Mouse (Mus musculus) cortical plate, adult 2 months (tissue): ENCODE measurements around the gene Snta1. TPM values are rescaled to one million over a fixed set of nuclear protein-coding genes. Genes with fewer than 3 reads are reported as not detected.

Source experiments
- H3K27ac ChIP-seq: fragments of 200-500 bp; 2 replicates; pipeline ENCODE4 v1.5.1; 2012; ENCODE audit warnings: low read length, control low read depth, inconsistent platforms; ENCODE audit not compliant: insufficient read depth
- H3K4me1 ChIP-seq: fragments of 200-500 bp; 2 replicates; pipeline ENCODE4 v1.6.1; 2011; ENCODE audit warnings: low read length; ENCODE audit not compliant: control insufficient read depth, insufficient read depth
- H3K4me3 ChIP-seq: fragments of 200-500 bp; 2 replicates; pipeline ENCODE4 v1.5.1; 2011; ENCODE audit warnings: mild to moderate bottlenecking, low read length, control low read depth; ENCODE audit not compliant: insufficient read depth
- CTCF ChIP-seq: fragments of 200-500 bp; IDR thresholded peaks from 2 replicates; pipeline ENCODE4 v1.5.1; 2011; ENCODE audit warnings: mild to moderate bottlenecking, control low read depth, low read length; ENCODE audit not compliant: insufficient read depth; ENCODE audit errors: extremely low read depth
- POLR2A ChIP-seq: fragments of 200-500 bp; IDR thresholded peaks from 2 replicates; pipeline ENCODE4 v1.6.1; 2011; ENCODE audit warnings: mild to moderate bottlenecking, low read length, control low read depth; ENCODE audit not compliant: insufficient read depth; ENCODE audit errors: extremely low read depth
- polyA plus RNA-seq: library from polyadenylated mRNA; depleted of rRNA; stranded (reverse); fragments of >200 nt; gene quantifications from 2 replicates; pipeline ENCODE4 v1.2.3, GENCODE M21; 2012

Gene Snta1
- polyA plus RNA-seq, 1 experiment = 36.2 TPM

GRCm38 (mm10) chr2:154426188-154426904 lies 18.4 kb upstream of the Snta1 start:
- TF ChIP-seq CTCF (no peak), POLR2A (no peak)
- H3K27ac ChIP-seq = no peak overlapping the region

DNA sequence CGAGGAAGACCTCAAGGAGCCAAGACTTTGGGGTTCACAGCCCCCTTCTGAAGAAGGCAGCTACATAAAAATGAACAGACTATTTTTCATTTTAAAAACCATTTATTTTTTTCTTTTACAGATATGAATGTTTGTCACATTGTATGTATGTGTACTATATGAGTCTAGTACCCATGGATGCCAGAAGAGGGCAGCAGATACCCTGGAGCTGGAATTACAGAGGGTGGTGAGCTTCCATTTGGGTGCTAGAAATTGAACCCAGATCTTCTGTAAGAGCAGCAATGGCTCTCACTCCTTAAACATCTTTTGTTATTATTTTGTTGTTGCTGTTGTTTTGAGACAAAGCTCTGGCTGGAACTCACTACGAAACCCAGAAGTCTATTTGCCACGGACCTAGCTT lies 17.6 kb upstream of the Snta1 start:
- Histone ChIP-seq H3K27ac (no peak overlapping the region), H3K4me3 (no peak overlapping the region), H3K4me1 (0 out of 2 replicates have a peak, but pooled peaks cover 1% of the 10 kb centered on the region)
- TF ChIP-seq POLR2A = no peak
- TF ChIP-seq CTCF = no peak

More at GRCm38 (mm10) chr2:154426188-154426904, 18.4 kb upstream of the Snta1 start:
- H3K4me1 ChIP-seq = 0 out of 2 replicates have a peak, but pooled peaks cover 1% of the 10 kb centered on the region
- H3K4me3 ChIP-seq = peak overlapping the region; percentile 33

DNA sequence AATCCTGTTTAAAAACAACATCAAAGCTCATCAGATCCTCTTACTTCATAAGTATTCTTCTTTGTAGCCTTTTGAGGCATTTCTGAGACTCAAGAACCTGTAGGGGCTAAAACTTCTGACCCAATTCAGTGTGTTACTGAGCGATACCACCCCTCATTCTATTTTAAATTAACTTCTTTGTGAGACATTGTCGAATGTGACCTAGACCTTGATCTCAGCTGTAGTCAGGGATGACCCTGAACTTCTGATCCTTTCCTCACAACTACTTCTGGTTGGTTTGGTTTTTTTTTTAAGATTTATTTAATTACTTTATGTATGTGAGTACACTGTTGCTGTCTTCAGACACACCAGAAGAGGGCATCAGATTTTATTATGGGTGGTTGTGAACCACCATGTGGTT lies 15.6 kb upstream of the Snta1 start:
- TF ChIP-seq POLR2A (no peak), CTCF (no peak)
- Histone ChIP-seq H3K27ac (no peak overlapping the region), H3K4me1 (0 out of 2 replicates have a peak, but pooled peaks cover 1% of the 10 kb centered on the region), H3K4me3 (no peak overlapping the region)

DNA sequence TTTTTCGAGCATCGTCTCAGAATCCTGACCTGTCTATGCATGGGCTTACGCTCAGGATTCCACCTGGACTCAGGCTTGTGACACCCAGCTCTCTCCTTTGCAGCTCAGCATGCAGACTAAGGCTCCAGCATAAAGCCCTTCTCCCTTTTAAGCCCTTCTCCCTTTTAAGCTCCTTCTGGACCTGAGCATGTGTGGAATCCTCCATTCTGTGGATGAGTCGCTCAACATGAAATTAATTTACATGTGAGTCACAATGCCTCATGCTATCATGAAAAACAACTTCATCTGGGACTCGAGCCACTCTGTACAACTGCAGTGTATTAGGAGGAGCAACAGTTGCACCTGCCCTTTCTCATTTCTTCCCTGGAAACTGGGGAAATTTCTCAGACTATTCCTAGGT lies 14.3 kb upstream of the Snta1 start:
- Histone ChIP-seq H3K27ac (no peak overlapping the region; the same call in 1 of the 2 replicates), H3K4me1 (0 out of 2 replicates have a peak, but pooled peaks cover 1% of the 10 kb centered on the region), H3K4me3 (no peak overlapping the region)
- TF ChIP-seq POLR2A = no peak
- no peak for TF ChIP-seq CTCF

DNA sequence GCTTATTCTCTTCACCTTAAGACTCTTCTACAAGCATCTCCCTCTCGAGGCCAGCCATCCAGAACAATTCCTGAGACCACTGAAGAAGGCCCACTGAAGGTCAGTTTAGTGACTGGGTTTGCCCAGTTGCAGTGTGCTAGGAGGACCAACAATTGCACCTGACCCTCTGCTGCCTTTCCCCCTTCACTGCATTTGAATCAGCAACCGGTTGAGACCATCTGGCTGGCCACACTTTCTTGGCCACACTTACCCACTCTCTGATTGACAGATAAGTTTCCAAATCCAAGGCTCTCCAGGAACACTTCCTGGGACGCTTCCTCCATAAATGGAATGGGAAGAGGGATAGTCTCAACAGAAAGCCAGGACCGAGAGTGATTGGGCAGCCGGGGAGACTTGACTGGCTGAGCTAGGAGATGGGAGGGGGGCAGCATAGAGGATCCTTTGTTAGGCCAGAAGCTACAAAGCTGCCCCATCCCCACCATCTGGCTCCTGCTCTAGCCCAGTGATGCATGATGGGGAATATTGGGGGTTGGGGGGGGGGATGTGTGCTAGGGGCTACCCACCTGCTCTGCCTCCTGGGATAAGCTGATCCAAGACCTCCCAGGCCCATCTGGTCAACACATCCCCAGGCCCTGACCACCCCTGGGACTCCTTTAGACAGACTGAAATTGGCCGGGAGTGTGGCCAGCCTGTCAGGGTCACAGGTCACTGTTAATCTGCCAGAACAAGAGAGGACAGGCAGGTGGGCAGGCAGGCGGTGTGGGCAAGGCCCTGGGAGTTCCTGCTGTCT lies 13.2 kb upstream of the Snta1 start:
- H3K27ac ChIP-seq = 0 out of 2 replicates have a peak overlapping the region, but pooled peaks have one; percentile 62
- no peak for TF ChIP-seq POLR2A
- no peak for TF ChIP-seq CTCF
- H3K4me3 ChIP-seq = no peak overlapping the region
- H3K4me1 ChIP-seq = 0 out of 2 replicates have a peak, but pooled peaks cover 1% of the 10 kb centered on the region

- Histone ChIP-seq H3K4me3 (no peak overlapping the region), H3K4me1 (0 out of 2 replicates have a peak, but pooled peaks cover 1% of the 10 kb centered on the region), H3K27ac (no peak overlapping the region)
- TF ChIP-seq POLR2A (no peak), CTCF (no peak)
Observed at GRCm38 (mm10) chr2:154419631-154420515, 12.0 kb upstream of the Snta1 start.

GRCm38 (mm10) chr2:154418001-154418400 lies 10.1 kb upstream of the Snta1 start:
- H3K4me1 ChIP-seq = 0 out of 2 replicates have a peak, but pooled peaks cover 1% of the 10 kb centered on the region
- no peak overlapping the region for H3K4me3 ChIP-seq
- H3K27ac ChIP-seq = no peak overlapping the region
- TF ChIP-seq POLR2A (no peak), CTCF (no peak)

DNA sequence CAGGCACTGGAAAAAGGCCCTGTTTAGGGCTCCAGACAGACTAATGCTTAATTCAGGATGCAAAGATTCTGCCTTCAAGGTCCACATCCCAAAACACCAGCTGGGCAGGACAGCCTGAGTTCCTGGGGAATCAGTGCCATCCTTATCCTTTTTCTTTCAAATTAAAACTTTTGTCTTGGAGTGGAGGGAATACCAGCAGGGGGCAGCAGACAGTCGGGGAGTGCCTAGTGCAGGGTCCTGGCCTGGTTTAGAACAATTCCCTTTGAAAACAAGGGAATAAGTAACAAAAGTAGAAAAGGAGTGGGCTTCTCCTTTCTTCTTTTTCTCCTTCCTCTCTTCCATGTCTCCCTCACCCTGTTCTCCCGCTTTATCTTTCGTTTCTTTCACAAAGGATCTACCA lies 9.2 kb upstream of the Snta1 start:
- Histone ChIP-seq H3K4me1 (0 out of 2 replicates have a peak, but pooled peaks cover 1% of the 10 kb centered on the region), H3K4me3 (no peak overlapping the region), H3K27ac (no peak overlapping the region)
- TF ChIP-seq CTCF = peak; percentile 79
- no peak for TF ChIP-seq POLR2A

- H3K4me1 ChIP-seq = peaks cover 1% of the 10 kb centered on the region; the same call in 1 of the 2 replicates
- TF ChIP-seq CTCF (peak; percentile 46; the same call in 1 of the 2 replicates), POLR2A (no peak)
Observed at GRCm38 (mm10) chr2:154412018-154412666, 4.2 kb upstream of the Snta1 start.

More at GRCm38 (mm10) chr2:154412018-154412666, 4.2 kb upstream of the Snta1 start:
- H3K27ac ChIP-seq = no peak overlapping the region
- H3K4me3 ChIP-seq = no peak overlapping the region
